Mouse (Mus musculus): ENCODE measurements around the gene Kdr. TPM values are rescaled to one million over a fixed set of nuclear protein-coding genes. Genes with fewer than 3 reads are reported as not detected.
"Not testable (repeated sequence)": the region's sequence is repeated elsewhere in the genome, so short reads cannot be mapped to it uniquely, and the experiment has no call there.

Kdr gene
- total and polyA plus RNA-seq, 3 experiments = 0.11 TPM; not detected in 2

- ATAC-seq (ENCODE audit: extremely low read depth, insufficient number of reproducible peaks, low FRiP score, poor library complexity, severe bottlenecking) = no peak
- no peak overlapping the region for H3K4me3 ChIP-seq (ENCODE audit: low read depth, low read length)
- peaks cover 37% of the 10 kb centered on the region for H3K27me3 ChIP-seq (ENCODE audit: insufficient read depth, low read length)
- no peaks in the 10 kb centered on the region for H3K36me3 ChIP-seq (replicated peaks)
- DNase-seq (ENCODE audit: low spot score) = no peak
- H3K4me1 ChIP-seq (ENCODE audit: insufficient read depth, low read depth, low read length) = peaks cover 28% of the 10 kb centered on the region
- no peak for TF ChIP-seq POLR2AphosphoS5 (IDR thresholded peaks at IDR 0.05; ENCODE audit: insufficient replicate concordance, low read depth, low read length)
- TF ChIP-seq CTCF (IDR thresholded peaks at IDR 0.05; ENCODE audit: low read depth, low read length) = no peak
- TF ChIP-seq GATA2 (IDR thresholded peaks at IDR 0.05; ENCODE audit: borderline replicate concordance, low read depth, low read length) = no peak
- no peak for TF ChIP-seq TAL1 (conservative IDR thresholded peaks at IDR 0.05; ENCODE audit: low read depth, low read length)
- TF ChIP-seq GATA1 (IDR thresholded peaks at IDR 0.05; ENCODE audit: borderline replicate concordance, low read length) = no peak
- no peaks in the 10 kb centered on the region for H3K9me3 ChIP-seq (replicated peaks)
Measured at GRCm38 (mm10) chr5:75934201-75934600, 44.1 kb downstream of the Kdr start.

- Histone ChIP-seq H3K36me3 (replicated peaks) (no peaks in the 10 kb centered on the region), H3K27me3 (ENCODE audit: insufficient read depth, low read length) (peaks cover 36% of the 10 kb centered on the region), H3K4me1 (ENCODE audit: insufficient read depth, low read depth, low read length) (peaks cover 28% of the 10 kb centered on the region), H3K9me3 (replicated peaks) (no peaks in the 10 kb centered on the region), H3K4me3 (ENCODE audit: low read depth, low read length) (no peak overlapping the region)
- DNase-seq (ENCODE audit: low spot score) = no peak
- no peak for ATAC-seq (ENCODE audit: extremely low read depth, insufficient number of reproducible peaks, low FRiP score, poor library complexity, severe bottlenecking)
- no peak for TF ChIP-seq TAL1 (conservative IDR thresholded peaks at IDR 0.05; ENCODE audit: low read depth, low read length)
- TF ChIP-seq CTCF (IDR thresholded peaks at IDR 0.05; ENCODE audit: low read depth, low read length) = no peak
- no peak for TF ChIP-seq GATA2 (IDR thresholded peaks at IDR 0.05; ENCODE audit: borderline replicate concordance, low read depth, low read length)
- TF ChIP-seq POLR2AphosphoS5 (IDR thresholded peaks at IDR 0.05; ENCODE audit: insufficient replicate concordance, low read depth, low read length) = no peak
- no peak for TF ChIP-seq GATA1 (IDR thresholded peaks at IDR 0.05; ENCODE audit: borderline replicate concordance, low read length)
Measured at GRCm38 (mm10) chr5:75933521-75934044, 44.7 kb downstream of the Kdr start.

- H3K9me3 ChIP-seq (replicated peaks); H3K36me3 ChIP-seq (replicated peaks); ATAC-seq (ENCODE audit: extremely low read depth, insufficient number of reproducible peaks, low FRiP score, poor library complexity, severe bottlenecking); DNase-seq (ENCODE audit: low spot score); H3K4me3 ChIP-seq (ENCODE audit: low read depth, low read length): not testable (repeated sequence)
- Histone ChIP-seq H3K27me3 (ENCODE audit: insufficient read depth, low read length) (peaks cover 24% of the 10 kb centered on the region), H3K4me1 (ENCODE audit: insufficient read depth, low read depth, low read length) (peaks cover 28% of the 10 kb centered on the region)
Measured at GRCm38 (mm10) chr5:75931458-75931857, 46.8 kb downstream of the Kdr start.

GRCm38 (mm10) chr5:75929960-75930359, 48.3 kb downstream of the Kdr start:
- H3K9me3 ChIP-seq (replicated peaks) = no peaks in the 10 kb centered on the region
- no peak for TF ChIP-seq GATA2 (IDR thresholded peaks at IDR 0.05; ENCODE audit: borderline replicate concordance, low read depth, low read length)
- TF ChIP-seq TAL1 (conservative IDR thresholded peaks at IDR 0.05; ENCODE audit: low read depth, low read length) = no peak
- TF ChIP-seq POLR2AphosphoS5 (IDR thresholded peaks at IDR 0.05; ENCODE audit: insufficient replicate concordance, low read depth, low read length) = no peak
- no peak for TF ChIP-seq CTCF (IDR thresholded peaks at IDR 0.05; ENCODE audit: low read depth, low read length)
- TF ChIP-seq GATA1 (IDR thresholded peaks at IDR 0.05; ENCODE audit: borderline replicate concordance, low read length) = no peak
- peaks cover 28% of the 10 kb centered on the region for H3K4me1 ChIP-seq (ENCODE audit: insufficient read depth, low read depth, low read length)
- no peaks in the 10 kb centered on the region for H3K36me3 ChIP-seq (replicated peaks)
- H3K4me3 ChIP-seq (ENCODE audit: low read depth, low read length) = no peak overlapping the region
- DNase-seq (ENCODE audit: low spot score) = no peak
- peaks cover 15% of the 10 kb centered on the region for H3K27me3 ChIP-seq (ENCODE audit: insufficient read depth, low read length)
- no peak for ATAC-seq (ENCODE audit: extremely low read depth, insufficient number of reproducible peaks, low FRiP score, poor library complexity, severe bottlenecking)

GRCm38 (mm10) chr5:75922677-75923076, 55.6 kb downstream of the Kdr start:
- no peaks in the 10 kb centered on the region for H3K9me3 ChIP-seq (replicated peaks)

GRCm38 (mm10) chr5:75921730-75922387, 56.4 kb downstream of the Kdr start:
- Histone ChIP-seq H3K36me3 (replicated peaks) (no peaks in the 10 kb centered on the region), H3K4me3 (ENCODE audit: low read depth, low read length) (no peak overlapping the region), H3K27me3 (ENCODE audit: insufficient read depth, low read length) (peaks cover 6% of the 10 kb centered on the region; the same call in 1 of the 2 replicates), H3K9me3 (replicated peaks) (no peaks in the 10 kb centered on the region), H3K4me1 (ENCODE audit: insufficient read depth, low read depth, low read length) (no peaks in the 10 kb centered on the region)
- ATAC-seq (ENCODE audit: extremely low read depth, insufficient number of reproducible peaks, low FRiP score, poor library complexity, severe bottlenecking) (no peak), DNase-seq (ENCODE audit: low spot score) (no peak)
- no peak for TF ChIP-seq TAL1 (conservative IDR thresholded peaks at IDR 0.05; ENCODE audit: low read depth, low read length)
- TF ChIP-seq CTCF (IDR thresholded peaks at IDR 0.05; ENCODE audit: low read depth, low read length) = no peak
- no peak for TF ChIP-seq POLR2AphosphoS5 (IDR thresholded peaks at IDR 0.05; ENCODE audit: insufficient replicate concordance, low read depth, low read length)
- TF ChIP-seq GATA1 (IDR thresholded peaks at IDR 0.05; ENCODE audit: borderline replicate concordance, low read length) = no peak
- no peak for TF ChIP-seq GATA2 (IDR thresholded peaks at IDR 0.05; ENCODE audit: borderline replicate concordance, low read depth, low read length)

More at GRCm38 (mm10) chr5:75922677-75923076, 55.6 kb downstream of the Kdr start:
- ATAC-seq (ENCODE audit: extremely low read depth, insufficient number of reproducible peaks, low FRiP score, poor library complexity, severe bottlenecking) (no peak), DNase-seq (ENCODE audit: low spot score) (no peak)
- Histone ChIP-seq H3K4me1 (ENCODE audit: insufficient read depth, low read depth, low read length) (no peaks in the 10 kb centered on the region), H3K4me3 (ENCODE audit: low read depth, low read length) (no peak overlapping the region), H3K36me3 (replicated peaks) (no peaks in the 10 kb centered on the region), H3K27me3 (ENCODE audit: insufficient read depth, low read length) (peaks cover 6% of the 10 kb centered on the region; the same call in 1 of the 2 replicates)
- TF ChIP-seq CTCF (IDR thresholded peaks at IDR 0.05; ENCODE audit: low read depth, low read length) = no peak
- no peak for TF ChIP-seq GATA1 (IDR thresholded peaks at IDR 0.05; ENCODE audit: borderline replicate concordance, low read length)
- TF ChIP-seq GATA2 (IDR thresholded peaks at IDR 0.05; ENCODE audit: borderline replicate concordance, low read depth, low read length) = no peak
- TF ChIP-seq TAL1 (conservative IDR thresholded peaks at IDR 0.05; ENCODE audit: low read depth, low read length) = no peak
- TF ChIP-seq POLR2AphosphoS5 (IDR thresholded peaks at IDR 0.05; ENCODE audit: insufficient replicate concordance, low read depth, low read length) = no peak
